8 mouse cellular contexts compared by ENCODE assay signal in the genomic region with DNA sequence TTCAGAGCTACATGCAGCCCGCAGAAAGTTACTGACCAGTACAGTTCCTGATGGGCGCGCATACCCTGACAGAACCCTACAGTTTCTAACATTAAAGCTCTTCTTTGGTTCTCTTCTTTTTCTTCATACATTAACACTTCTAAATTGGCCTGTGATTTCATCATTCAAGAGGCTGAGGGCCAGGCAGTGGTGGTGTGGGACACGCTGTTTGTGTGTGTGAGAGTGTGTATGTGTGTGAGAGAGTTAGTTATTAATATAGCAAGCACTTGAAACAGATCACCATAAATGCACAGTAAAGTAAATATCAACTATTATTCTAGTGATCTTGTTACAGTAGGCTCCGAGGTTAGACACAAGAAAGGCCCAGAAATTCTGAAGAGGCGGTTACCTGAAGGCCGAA. TPM values are rescaled to one million over a fixed set of nuclear protein-coding genes. Genes with fewer than 3 reads are reported as not detected.
DNase-seq lines count a peak whose midpoint lies in the region; ATAC-seq and TF ChIP-seq lines count a peak whose summit lies in the region.

No protein-coding gene starts in this region.

- H3K9me3 ChIP-seq in heart, embryonic 10.5 days, result no peaks in the 10 kb centered on the region
- H3K9me3 ChIP-seq in CH12.LX (replicated peaks; ENCODE audit: low read length), result no peaks in the 10 kb centered on the region
- H3K9me3 ChIP-seq in forebrain, embryonic 15.5 days, result no peaks in the 10 kb centered on the region
- no peaks in the 10 kb centered on the region for H3K9me3 ChIP-seq in liver, embryonic 16.5 days (replicated peaks; ENCODE audit: control insufficient read depth, low read length)

- TF ChIP-seq EP300 in CH12.LX (IDR thresholded peaks at IDR 0.05; ENCODE audit: low read length), result no peak

- peak overlapping the region; percentile 95 for H3K27ac ChIP-seq in heart, embryonic 10.5 days
- H3K27ac ChIP-seq in CH12.LX (ENCODE audit: insufficient read depth, low read depth), result peak overlapping the region; percentile 49
- H3K27ac ChIP-seq in forebrain, embryonic 15.5 days (replicated peaks), result peak overlapping the region; percentile 55
- peak overlapping the region; percentile 76 for H3K27ac ChIP-seq in liver, embryonic 16.5 days (ENCODE audit: low read length)

- H3K9ac ChIP-seq in CH12.LX (ENCODE audit: insufficient read depth, low read depth), result peak overlapping the region; percentile 74
- H3K9ac ChIP-seq in forebrain, embryonic 15.5 days (replicated peaks), result peak overlapping the region; percentile 58
- peak overlapping the region; percentile 87 for H3K9ac ChIP-seq in liver, embryonic 16.5 days (ENCODE audit: low read depth, low read length)

- no peak for TF ChIP-seq POLR2A in CH12.LX (IDR thresholded peaks at IDR 0.05; ENCODE audit: low read depth, low read length)

- peaks cover 28% of the 10 kb centered on the region for H3K36me3 ChIP-seq in heart, embryonic 10.5 days
- H3K36me3 ChIP-seq in CH12.LX (replicated peaks in 1 of 2; ENCODE audit: control insufficient read depth in 1 of 2, insufficient read depth in 1 of 2, low read length in 1 of 2), result peaks cover 24 to 32% of the 10 kb centered on the region in 2 experiments
- 0 out of 2 replicates have a peak, but pooled peaks cover 3% of the 10 kb centered on the region for H3K36me3 ChIP-seq in forebrain, embryonic 15.5 days
- H3K36me3 ChIP-seq in liver, embryonic 16.5 days (ENCODE audit: control insufficient read depth, insufficient read depth), result peaks cover 23% of the 10 kb centered on the region

- 69% methylated on average over 7 of the region's 7 CpGs for WGBS in heart, embryonic 10.5 days
- 72% methylated on average over 7 of the region's 7 CpGs for whole genome bisulfite sequencing in forebrain, embryonic 15.5 days
- 72% methylated on average over 7 of the region's 7 CpGs for WGBS in liver, embryonic 16.5 days (ENCODE audit: insufficient replicate concordance)

- peak overlapping the region; percentile 93 for H3K4me3 ChIP-seq in heart, embryonic 10.5 days
- H3K4me3 ChIP-seq in CH12.LX (replicated peaks in 1 of 3; ENCODE audit: low read depth in 2 of 3, low read length in 2 of 3, poor library complexity in 1 of 3), result peak overlapping the region; percentile 68 to 80 (median 77)
- H3K4me3 ChIP-seq in forebrain, embryonic 15.5 days, result peak overlapping the region; percentile 67
- H3K4me3 ChIP-seq in liver, embryonic 16.5 days (ENCODE audit: low read depth, low read length), result peak overlapping the region; percentile 76

- no peak for DNase-seq in heart, embryonic 10.5 days (ENCODE audit: low spot score)
- no peak for DNase-seq in heart, adult 9 months (ENCODE audit: low spot score in 2 of 2)
- no peak for DNase-seq in CH12.LX (ENCODE audit: extremely low read depth)
- no peak for DNase-seq in right cerebral cortex, postnatal 10 days (ENCODE audit: low spot score in 2 of 2)
- no peak for DNase-seq in urinary bladder, postnatal 36 days (ENCODE audit: low spot score in 2 of 2)

- in situ Hi-C loops in CH12.LX (cut with MboI; ENCODE audit: low pct_ligation_motif_present, low pct_unique_long_range_greater_than_20kb, low sequenced_read_pairs), result no loop called here

- H3K27me3 ChIP-seq in heart, embryonic 10.5 days (ENCODE audit: insufficient read depth, poor library complexity, severe bottlenecking), result no peaks in the 10 kb centered on the region
- no peaks in the 10 kb centered on the region for H3K27me3 ChIP-seq in CH12.LX (replicated peaks)
- H3K27me3 ChIP-seq in forebrain, embryonic 15.5 days, result no peaks in the 10 kb centered on the region
- H3K27me3 ChIP-seq in liver, embryonic 16.5 days (ENCODE audit: control insufficient read depth, insufficient read depth, low read depth, low read length), result no peaks in the 10 kb centered on the region

- no peak for TF ChIP-seq CTCF in CH12.LX (conservative IDR thresholded peaks at IDR 0.05 in 1 of 2, IDR thresholded peaks at IDR 0.05 in 1 of 2; ENCODE audit: low read depth in 2 of 2, low read length in 2 of 2)

- peak overlapping the region; percentile 27 for H3K4me2 ChIP-seq in CH12.LX (ENCODE audit: insufficient read depth, low read depth, poor library complexity, severe bottlenecking)
- H3K4me2 ChIP-seq in forebrain, embryonic 15.5 days (replicated peaks), result peak overlapping the region; percentile 99
- peak overlapping the region; percentile 79 for H3K4me2 ChIP-seq in liver, embryonic 16.5 days (ENCODE audit: low read depth, low read length)

- TF ChIP-seq RAD21 in CH12.LX (IDR thresholded peaks at IDR 0.05; ENCODE audit: low read depth, low read length), result no peak

- peaks cover 6% of the 10 kb centered on the region; the same call in 1 of the 2 replicates for H3K4me1 ChIP-seq in heart, embryonic 10.5 days
- peaks cover 0 to 37% of the 10 kb centered on the region in 2 experiments; a peak in 2 of 4 replicates for H3K4me1 ChIP-seq in CH12.LX (ENCODE audit: control insufficient read depth in 1 of 2, insufficient read depth in 2 of 2)
- peaks cover 15% of the 10 kb centered on the region for H3K4me1 ChIP-seq in forebrain, embryonic 15.5 days
- H3K4me1 ChIP-seq in liver, embryonic 16.5 days (ENCODE audit: control insufficient read depth, low read depth, low read length), result peaks cover 23% of the 10 kb centered on the region

- dilution Hi-C loops in CH12.LX (cut with MboI; ENCODE audit: extremely low pct_ligation_motif_present, extremely low pct_unique_long_range_greater_than_20kb, low sequenced_read_pairs), result no loop called here

- peaks cover 24% of the 10 kb centered on the region for H3K79me2 ChIP-seq in CH12.LX (replicated peaks; ENCODE audit: control insufficient read depth, extremely low read depth, insufficient read depth, poor library complexity, severe bottlenecking)

- peak; percentile 24; the same call in 1 of the 2 replicates for ATAC-seq in forebrain, embryonic 15.5 days (replicated peaks)
- no peak for ATAC-seq in liver, embryonic 16.5 days (ENCODE audit: low read depth)
- ATAC-seq in erythroid progenitor cell, adult 5-6 weeks (replicated peaks; ENCODE audit: low FRiP score, poor library complexity, severe bottlenecking), result no peak

TF ChIP-seq in CH12.LX, 34 proteins besides CTCF, POLR2A, EP300 and RAD21 (continues in another document):
- no peak for TF ChIP-seq NELFE (IDR thresholded peaks at IDR 0.05; ENCODE audit: low read depth, low read length)
- TF ChIP-seq ZKSCAN1 (IDR thresholded peaks at IDR 0.05; ENCODE audit: borderline replicate concordance, low read depth, low read length), result no peak

RNA-seq across cellular contexts. Expression of a gene that starts 0.4 kb away (rescaled TPM):
- polyA plus RNA-seq in heart, embryonic 10.5 days (2016; fragmentation: Nextera tagmentation; extraction: Ambion mirVana), result 39.1 and 39.3 TPM in 2 replicates
- total RNA-seq in CH12.LX (2012; rRNA removed) (57.0 and 57.2 TPM in 2 replicates), CH12.LX (2014; rRNA removed) (47.7 and 50.4 TPM in 2 replicates)
- 81.8 and 92.3 TPM in 2 replicates for polyA plus RNA-seq in CH12.LX (2012; ENCODE audit: insufficient read length, low read depth)
- polyA plus RNA-seq in forebrain, embryonic 15.5 days (2015; fragmentation: Nextera tagmentation; extraction: Ambion mirVana), result 23.2 and 26.1 TPM in 2 replicates
- polyA plus RNA-seq in liver, embryonic 16.5 days (2015; fragmentation: Nextera tagmentation; extraction: Ambion mirVana), result 33.0 and 33.7 TPM in 2 replicates
- 234 and 259 TPM in 2 replicates for total RNA-seq in erythroid progenitor cell, adult 5-6 weeks (2015; ENCODE audit: low replicate concordance)
- 464 and 490 TPM in 2 replicates for total RNA-seq in erythroid progenitor cell, adult 5-6 weeks (2017; ENCODE audit: low replicate concordance)

RNA-seq across cellular contexts. Expression of a gene that starts 10.3 kb away (rescaled TPM):
- 0.23 and 0.69 TPM in 2 replicates for polyA plus RNA-seq in heart, embryonic 10.5 days (2016; fragmentation: Nextera tagmentation; extraction: Ambion mirVana)
- total RNA-seq in CH12.LX (2012; rRNA removed) (1.1 and 1.3 TPM in 2 replicates), CH12.LX (2014; rRNA removed) (0.70 and 0.81 TPM in 2 replicates)
- polyA plus RNA-seq in CH12.LX (2012; ENCODE audit: insufficient read length, low read depth), result 1.3 and 1.4 TPM in 2 replicates
- 0.17 and 0.27 TPM in 2 replicates for polyA plus RNA-seq in forebrain, embryonic 15.5 days (2015; fragmentation: Nextera tagmentation; extraction: Ambion mirVana)
- 0.06 and 0.13 TPM in 2 replicates for polyA plus RNA-seq in liver, embryonic 16.5 days (2015; fragmentation: Nextera tagmentation; extraction: Ambion mirVana)
- not detected in 2 replicates for total RNA-seq in erythroid progenitor cell, adult 5-6 weeks (2015; ENCODE audit: low replicate concordance)
- not detected in 2 replicates for total RNA-seq in erythroid progenitor cell, adult 5-6 weeks (2017; ENCODE audit: low replicate concordance)

RNA-seq across cellular contexts. Expression of a gene that starts 21.9 kb away (rescaled TPM):
- 11.2 and 17.2 TPM in 2 replicates for polyA plus RNA-seq in heart, embryonic 10.5 days (2016; fragmentation: Nextera tagmentation; extraction: Ambion mirVana)
- total RNA-seq in CH12.LX (2012; rRNA removed) (23.6 and 90.2 TPM in 2 replicates), CH12.LX (2014; rRNA removed) (96.5 and 119 TPM in 2 replicates)
- polyA plus RNA-seq in CH12.LX (2012; ENCODE audit: insufficient read length, low read depth), result 20.4 and 25.0 TPM in 2 replicates
- 167 and 176 TPM in 2 replicates for polyA plus RNA-seq in forebrain, embryonic 15.5 days (2015; fragmentation: Nextera tagmentation; extraction: Ambion mirVana)
- 15.0 and 19.6 TPM in 2 replicates for polyA plus RNA-seq in liver, embryonic 16.5 days (2015; fragmentation: Nextera tagmentation; extraction: Ambion mirVana)
- 1.3 and 16.2 TPM in 2 replicates for total RNA-seq in erythroid progenitor cell, adult 5-6 weeks (2015; ENCODE audit: low replicate concordance)
- total RNA-seq in erythroid progenitor cell, adult 5-6 weeks (2017; ENCODE audit: low replicate concordance), result 2.4 and 3.0 TPM in 2 replicates

RNA-seq across cellular contexts. Expression of a gene that starts 27.3 kb away (rescaled TPM):
- polyA plus RNA-seq in heart, embryonic 10.5 days (2016; fragmentation: Nextera tagmentation; extraction: Ambion mirVana), result 72.0 and 78.3 TPM in 2 replicates
- total RNA-seq in CH12.LX (2012; rRNA removed) (51.2 and 53.1 TPM in 2 replicates), CH12.LX (2014; rRNA removed) (25.7 and 26.3 TPM in 2 replicates)
- polyA plus RNA-seq in CH12.LX (2012; ENCODE audit: insufficient read length, low read depth), result 51.8 and 65.4 TPM in 2 replicates
- polyA plus RNA-seq in forebrain, embryonic 15.5 days (2015; fragmentation: Nextera tagmentation; extraction: Ambion mirVana), result 56.7 and 59.8 TPM in 2 replicates
- polyA plus RNA-seq in liver, embryonic 16.5 days (2015; fragmentation: Nextera tagmentation; extraction: Ambion mirVana), result 31.2 and 36.0 TPM in 2 replicates
- 7.2 and 14.3 TPM in 2 replicates for total RNA-seq in erythroid progenitor cell, adult 5-6 weeks (2015; ENCODE audit: low replicate concordance)
- total RNA-seq in erythroid progenitor cell, adult 5-6 weeks (2017; ENCODE audit: low replicate concordance), result 3.6 and 3.9 TPM in 2 replicates

RNA-seq across cellular contexts. Expression of a gene that starts 39.4 kb away (rescaled TPM):
- 69.3 and 76.7 TPM in 2 replicates for polyA plus RNA-seq in heart, embryonic 10.5 days (2016; fragmentation: Nextera tagmentation; extraction: Ambion mirVana)
- 89.3 and 108 TPM in 2 replicates for total RNA-seq in CH12.LX (2012; rRNA removed)
- total RNA-seq in CH12.LX (2014; rRNA removed), result 55.8 and 58.9 TPM in 2 replicates
- polyA plus RNA-seq in CH12.LX (2012; ENCODE audit: insufficient read length, low read depth), result 96.9 and 97.9 TPM in 2 replicates
- polyA plus RNA-seq in forebrain, embryonic 15.5 days (2015; fragmentation: Nextera tagmentation; extraction: Ambion mirVana), result 58.5 and 60.5 TPM in 2 replicates
- polyA plus RNA-seq in liver, embryonic 16.5 days (2015; fragmentation: Nextera tagmentation; extraction: Ambion mirVana), result 23.7 and 24.7 TPM in 2 replicates
- total RNA-seq in erythroid progenitor cell, adult 5-6 weeks (2015; ENCODE audit: low replicate concordance), result 53.7 and 76.3 TPM in 2 replicates
- 77.1 and 80.1 TPM in 2 replicates for total RNA-seq in erythroid progenitor cell, adult 5-6 weeks (2017; ENCODE audit: low replicate concordance)

Comparison
In these comparisons a context has a peak if more than half of its experiments do, and no peak if none do; other contexts are left out.
1. H3K4me2 ChIP-seq: peak in every context shown above with its lines; median percentile 99 in forebrain, embryonic 15.5 days; 79 in liver, embryonic 16.5 days; 27 in CH12.LX.